Mouse (Mus musculus): Measurements from ENCODE around the gene Gucy2e. TPM values are rescaled to one million over a fixed set of nuclear protein-coding genes. Genes with fewer than 3 reads are reported as not detected.
A peak's percentile ranks its signal among the peaks of the same experiment; 100 is the strongest.

Gucy2e gene
- under 1 TPM in 5 of 26 experiments, not detected in 21; 0.04 to 0.22 (median 0.08) TPM for total RNA-seq (2018; cell fraction: chromatin; rRNA removed)
- total RNA-seq (2018; cell fraction: cytosol; rRNA removed), result not detected
- under 1 TPM in 6 of 26 experiments, not detected in 20; 0.04 to 0.17 (median 0.09) TPM for total RNA-seq (2018; cell fraction: nucleus; rRNA removed)
- not detected in 3 replicates for polyA plus RNA-seq (2018)

DNA sequence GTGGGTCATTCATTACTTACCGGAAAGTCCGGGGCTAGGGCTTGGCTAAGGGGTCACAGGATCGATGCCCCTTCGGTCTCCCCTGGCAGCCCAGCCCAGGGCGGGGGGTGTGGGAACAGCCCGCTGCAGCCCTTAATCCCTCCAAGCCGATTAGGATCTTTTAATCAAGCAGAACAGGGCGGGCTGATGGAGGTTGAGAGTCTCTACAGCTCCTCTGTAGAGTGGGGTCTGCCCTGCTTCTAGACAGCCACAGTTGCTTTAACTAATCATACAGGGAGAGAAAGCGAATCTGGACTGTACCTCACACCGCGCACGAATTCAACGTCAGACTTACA lies at the start of gene Gucy2e:
Gene Gucy2e, minus strand, starts transcription at position 111 of the 335 bp plus-strand sequence.
- WGBS (ENCODE audit: missing documents), result 49% methylated on average over 13 of the region's 13 CpGs
- Histone ChIP-seq H3K79me2 (ENCODE audit: inconsistent target) (no peaks in the 10 kb centered on the region), H3K27ac (no peak within 1 kb of the TSS), H3K36me3 (ENCODE audit: inconsistent target) (no peaks in the 10 kb centered on the region), H3K4me3 (ENCODE audit: inconsistent target) (no peak within 1 kb of the TSS; the same call in 1 of the 2 replicates)

DNA sequence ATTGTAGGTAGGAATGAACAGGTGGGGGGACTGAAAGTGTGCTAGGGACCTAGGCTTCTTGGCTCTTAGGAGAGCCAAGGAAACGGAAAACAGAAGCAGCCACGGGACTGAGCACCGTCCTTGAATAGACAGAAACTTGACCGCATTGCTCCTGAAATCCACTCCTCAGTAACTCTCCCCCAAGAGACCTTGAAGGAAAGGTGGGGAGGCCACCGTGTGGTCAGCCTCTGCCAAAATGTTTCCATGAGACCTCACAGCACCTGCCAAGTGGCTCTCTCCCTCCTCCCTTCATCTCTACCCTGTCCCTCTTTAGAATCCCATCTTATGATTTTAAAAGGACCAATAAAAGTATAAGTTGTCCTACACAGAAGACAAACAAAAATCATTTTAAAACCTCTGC lies 40.4 kb upstream of the Gucy2e start:
- Histone ChIP-seq H3K79me2 (ENCODE audit: inconsistent target) (no peaks in the 10 kb centered on the region), H3K36me3 (ENCODE audit: inconsistent target) (no peaks in the 10 kb centered on the region), H3K27ac (no peak overlapping the region), H3K4me3 (ENCODE audit: inconsistent target) (no peak overlapping the region)
- 89% methylated on average over 2 of the region's 5 CpGs for WGBS (ENCODE audit: missing documents)

DNA sequence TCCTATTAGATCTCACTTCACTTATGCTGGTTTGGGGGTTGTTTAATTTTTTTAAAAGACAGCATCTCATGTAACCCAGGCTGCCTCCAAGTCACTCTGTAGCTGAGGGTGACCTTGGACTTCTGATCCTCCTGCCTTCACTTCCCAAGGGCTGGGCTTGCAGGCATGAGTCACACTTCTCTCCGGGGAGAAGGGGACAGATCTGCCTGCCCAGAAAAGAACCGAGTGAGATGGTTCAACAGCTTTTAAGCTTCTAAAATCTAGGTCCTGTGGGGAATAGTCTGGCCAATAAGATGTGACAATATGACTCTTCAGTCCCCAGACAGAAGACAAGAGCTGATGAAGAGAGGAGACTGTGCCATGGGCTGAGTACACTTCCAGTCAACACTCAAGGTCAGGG lies 39.2 kb upstream of the Gucy2e start:
- Histone ChIP-seq H3K79me2 (ENCODE audit: inconsistent target) (no peaks in the 10 kb centered on the region), H3K36me3 (ENCODE audit: inconsistent target) (no peaks in the 10 kb centered on the region), H3K4me3 (ENCODE audit: inconsistent target) (no peak overlapping the region), H3K27ac (no peak overlapping the region)
- WGBS (ENCODE audit: missing documents), result 11% methylated on average over 2 of the region's 2 CpGs

DNA sequence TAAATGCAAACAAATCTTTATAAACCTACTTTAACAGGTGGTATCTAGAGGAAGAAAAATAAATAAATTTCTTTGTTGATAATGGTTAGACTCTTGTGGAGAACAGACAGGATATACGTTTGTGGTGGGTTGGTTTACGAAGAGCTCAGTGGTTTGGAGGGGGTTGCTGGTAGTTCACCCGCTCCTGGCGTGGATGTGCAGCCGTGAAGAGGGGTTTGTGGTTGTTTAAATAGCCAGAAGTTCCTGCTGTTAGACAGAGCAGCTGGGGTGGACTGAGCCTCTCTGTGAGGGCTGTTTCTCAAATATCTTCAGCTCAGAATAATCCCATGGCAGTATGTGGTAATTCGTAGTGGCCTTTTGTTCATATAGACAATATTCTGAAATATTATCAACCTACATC lies 38.8 kb upstream of the Gucy2e start:
- H3K4me3 ChIP-seq (ENCODE audit: inconsistent target), result no peak overlapping the region
- no peaks in the 10 kb centered on the region for H3K36me3 ChIP-seq (ENCODE audit: inconsistent target)
- H3K79me2 ChIP-seq (ENCODE audit: inconsistent target), result no peaks in the 10 kb centered on the region
- H3K27ac ChIP-seq, result no peak overlapping the region
- WGBS (ENCODE audit: missing documents), result 24% methylated on average over 6 of the region's 6 CpGs

DNA sequence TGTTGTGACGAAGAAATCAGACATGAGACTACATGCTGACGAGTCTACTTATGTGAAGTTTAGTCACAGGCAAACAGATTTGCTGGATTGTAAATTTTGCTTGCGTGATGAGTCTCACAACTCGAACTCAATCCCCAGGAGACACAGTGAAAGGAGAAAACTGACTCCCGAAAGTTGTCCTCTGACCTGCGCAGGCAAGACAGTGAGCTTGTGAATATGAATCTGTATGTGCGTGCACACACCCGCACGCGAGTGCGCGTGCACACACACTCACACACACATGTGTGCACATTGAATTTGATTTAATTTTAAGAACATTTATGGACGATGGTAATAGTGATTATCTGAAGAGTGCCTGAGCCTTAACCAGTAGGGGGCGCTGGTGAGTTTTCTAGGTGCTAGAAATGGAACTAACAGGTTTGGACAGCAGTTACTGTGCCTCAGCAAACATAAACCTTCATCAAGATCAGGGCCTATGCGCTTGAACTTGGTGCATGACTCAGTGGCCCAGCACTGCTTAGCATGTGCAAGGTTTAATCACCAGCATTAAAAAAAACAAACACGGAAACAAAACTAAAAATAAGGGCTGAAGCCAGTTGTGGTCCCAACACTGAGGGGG lies 35.4 kb upstream of the Gucy2e start:
- no peak overlapping the region for H3K4me3 ChIP-seq (ENCODE audit: inconsistent target)
- no peaks in the 10 kb centered on the region for H3K36me3 ChIP-seq (ENCODE audit: inconsistent target)
- 46% methylated on average over 16 of the region's 16 CpGs for WGBS (ENCODE audit: missing documents)
- no peak overlapping the region for H3K27ac ChIP-seq
- no peaks in the 10 kb centered on the region for H3K79me2 ChIP-seq (ENCODE audit: inconsistent target)

DNA sequence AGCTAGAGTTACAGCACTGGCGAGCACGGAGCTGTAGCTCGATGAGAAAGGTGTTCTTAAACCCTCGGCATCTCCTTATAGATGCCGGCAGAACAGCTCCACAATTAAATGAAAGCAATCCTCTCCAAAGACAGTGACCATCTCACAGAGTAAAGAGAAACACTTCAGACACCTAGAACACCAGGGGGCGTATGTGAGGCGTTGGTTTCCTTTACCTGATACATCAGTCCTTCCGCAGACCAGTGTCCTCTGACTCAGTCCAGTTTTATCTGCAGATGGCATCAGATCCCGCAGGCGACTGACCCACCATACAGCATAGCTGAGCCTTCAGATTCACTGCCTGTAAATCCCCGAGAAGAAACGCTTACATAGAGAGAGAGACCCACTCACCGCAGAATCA lies 32.7 kb upstream of the Gucy2e start:
- H3K4me3 ChIP-seq (ENCODE audit: inconsistent target), result no peak overlapping the region
- no peaks in the 10 kb centered on the region for H3K36me3 ChIP-seq (ENCODE audit: inconsistent target)
- WGBS (ENCODE audit: missing documents), result 21% methylated on average over 13 of the region's 13 CpGs
- no peak overlapping the region for H3K27ac ChIP-seq
- no peaks in the 10 kb centered on the region for H3K79me2 ChIP-seq (ENCODE audit: inconsistent target)

DNA sequence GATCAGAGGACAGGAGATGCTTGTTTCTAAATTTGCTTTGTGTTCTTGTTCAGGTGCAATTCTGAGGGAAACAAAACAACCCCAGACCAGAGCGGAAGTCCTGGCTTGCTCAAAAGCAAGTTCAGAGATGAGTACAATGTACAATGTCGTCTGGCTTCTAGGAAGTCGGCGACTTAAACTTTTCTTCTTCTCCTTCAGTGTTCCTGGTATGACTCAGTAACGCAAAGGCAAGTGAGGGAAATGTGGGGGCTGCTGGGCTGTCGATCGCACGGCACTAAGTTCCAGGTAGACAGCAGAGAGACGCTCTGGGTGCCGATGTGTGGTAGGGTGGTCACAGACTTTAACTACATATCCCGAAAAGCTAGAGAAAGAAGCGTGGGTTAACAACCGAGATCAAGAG lies 31.3 kb upstream of the Gucy2e start:
- WGBS (ENCODE audit: missing documents), result 83% methylated on average over 13 of the region's 13 CpGs
- Histone ChIP-seq H3K36me3 (ENCODE audit: inconsistent target) (no peaks in the 10 kb centered on the region), H3K27ac (no peak overlapping the region), H3K4me3 (ENCODE audit: inconsistent target) (no peak overlapping the region), H3K79me2 (ENCODE audit: inconsistent target) (no peaks in the 10 kb centered on the region)

DNA sequence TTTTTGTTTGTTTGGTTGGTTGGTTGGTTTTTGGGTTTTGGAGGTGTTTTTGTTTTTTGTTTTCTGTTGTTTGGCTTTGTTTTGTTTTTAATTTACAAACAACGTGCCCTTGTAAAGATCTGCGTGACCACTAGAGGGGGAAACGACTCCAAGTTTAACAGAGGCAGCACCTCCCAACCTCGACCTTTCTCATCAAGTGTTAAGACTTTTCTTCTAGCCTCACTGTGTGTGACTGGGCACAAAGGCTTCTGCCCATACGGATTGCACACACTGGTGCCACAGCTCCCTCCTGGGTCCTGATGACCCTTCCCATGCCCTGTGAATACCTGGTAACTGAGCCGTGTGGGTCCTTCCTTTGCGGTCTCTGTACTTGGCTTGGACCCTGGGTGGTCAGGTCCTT lies 30.5 kb upstream of the Gucy2e start:
- WGBS (ENCODE audit: missing documents), result 27% methylated on average over 7 of the region's 7 CpGs
- Histone ChIP-seq H3K79me2 (ENCODE audit: inconsistent target) (no peaks in the 10 kb centered on the region), H3K4me3 (ENCODE audit: inconsistent target) (no peak overlapping the region), H3K36me3 (ENCODE audit: inconsistent target) (no peaks in the 10 kb centered on the region), H3K27ac (no peak overlapping the region)

DNA sequence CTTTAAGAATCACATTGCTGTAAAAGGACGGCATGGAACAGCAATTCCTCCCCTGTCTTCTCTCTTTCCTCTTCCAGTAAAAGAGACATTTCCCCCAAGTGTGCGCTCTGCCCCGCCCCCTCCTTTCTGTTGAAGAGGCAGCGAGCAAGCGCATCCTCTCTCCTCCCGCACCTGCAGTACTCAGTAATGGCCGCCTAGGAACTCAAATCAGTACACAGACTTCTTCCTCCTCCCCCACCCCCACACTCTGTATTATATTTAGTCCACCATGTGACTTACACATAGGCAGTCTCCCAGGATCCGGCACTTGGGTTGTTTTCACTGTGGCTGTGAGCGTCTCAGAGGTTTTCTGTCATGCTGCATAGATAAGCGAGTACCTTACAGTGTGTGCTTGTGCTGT lies 29.4 kb upstream of the Gucy2e start:
- peak overlapping the region; percentile 27 for H3K27ac ChIP-seq
- WGBS (ENCODE audit: missing documents), result 13% methylated on average over 10 of the region's 10 CpGs

DNA sequence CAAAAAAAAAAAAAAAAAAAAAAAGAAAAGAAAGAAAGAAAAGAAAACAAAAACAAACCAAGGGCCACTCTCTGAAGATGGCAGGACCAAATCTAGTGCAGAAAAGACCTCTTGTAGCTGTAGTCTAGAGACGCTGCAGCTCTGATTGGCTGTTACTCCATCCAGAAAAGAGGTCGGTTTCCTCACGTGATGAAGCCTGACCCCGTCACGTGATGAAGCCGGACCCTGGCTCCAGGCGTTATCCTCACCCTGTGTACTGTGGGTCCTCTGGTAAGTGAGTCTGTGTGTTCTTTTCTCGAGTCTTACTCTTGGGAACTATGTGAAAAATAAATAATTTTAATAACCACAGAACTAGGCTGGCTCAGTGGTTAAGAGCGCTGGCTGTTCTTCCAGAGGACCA lies 28.6 kb upstream of the Gucy2e start:
- H3K4me3 ChIP-seq (ENCODE audit: inconsistent target), result no peak overlapping the region
- WGBS (ENCODE audit: missing documents), result 87% methylated on average over 9 of the region's 9 CpGs
- no peaks in the 10 kb centered on the region for H3K79me2 ChIP-seq (ENCODE audit: inconsistent target)
- H3K36me3 ChIP-seq (ENCODE audit: inconsistent target), result no peaks in the 10 kb centered on the region
- H3K27ac ChIP-seq, result no peak overlapping the region

More for the DNA sequence above, 29.4 kb upstream of the Gucy2e start:
- no peaks in the 10 kb centered on the region for H3K36me3 ChIP-seq (ENCODE audit: inconsistent target)
- H3K79me2 ChIP-seq (ENCODE audit: inconsistent target), result no peaks in the 10 kb centered on the region
- no peak overlapping the region for H3K4me3 ChIP-seq (ENCODE audit: inconsistent target)

DNA sequence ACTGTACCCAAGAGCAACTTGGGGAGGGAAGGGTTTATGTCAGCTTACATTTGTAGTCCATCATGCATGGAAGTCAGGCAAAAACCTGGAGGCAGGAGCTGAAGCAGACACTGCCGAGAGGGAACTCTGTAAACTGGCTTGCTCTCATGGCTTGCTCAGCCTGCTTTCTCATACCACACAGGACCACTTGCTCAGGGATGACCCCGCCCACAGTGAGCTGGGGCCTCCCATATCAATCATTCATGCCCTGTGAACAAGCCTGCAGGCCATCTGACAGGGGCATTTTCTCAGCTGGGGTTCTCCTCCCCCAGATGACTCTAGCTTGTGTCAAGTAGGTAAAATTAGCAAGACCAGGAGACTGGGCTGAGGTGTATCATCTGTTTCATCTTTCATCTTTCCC lies 27.4 kb upstream of the Gucy2e start:
- WGBS (ENCODE audit: missing documents), result 100% methylated on average over 2 of the region's 2 CpGs
- no peaks in the 10 kb centered on the region for H3K36me3 ChIP-seq (ENCODE audit: inconsistent target)
- no peak overlapping the region for H3K4me3 ChIP-seq (ENCODE audit: inconsistent target)
- H3K27ac ChIP-seq, result no peak overlapping the region
- no peaks in the 10 kb centered on the region for H3K79me2 ChIP-seq (ENCODE audit: inconsistent target)

DNA sequence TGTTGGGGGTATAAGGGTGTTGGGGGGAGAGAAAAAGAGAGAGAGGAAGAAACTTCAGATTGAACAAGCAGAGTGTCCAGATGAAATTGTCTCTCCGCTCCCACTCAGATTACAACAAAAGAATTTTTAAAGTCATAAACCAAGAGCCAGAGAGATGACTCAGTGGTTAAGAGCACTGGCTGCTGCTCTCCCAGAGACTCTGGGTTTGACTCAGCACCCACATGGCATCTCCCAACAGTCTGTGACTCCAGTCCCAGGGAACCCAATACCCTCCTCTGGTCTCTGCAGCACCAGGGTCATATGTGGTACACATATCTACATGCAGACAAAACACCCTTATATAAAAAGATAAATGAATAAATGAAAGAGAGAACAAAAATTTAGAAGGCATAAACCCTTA lies 23.3 kb upstream of the Gucy2e start:
- WGBS (ENCODE audit: missing documents), result 75% methylated on average over 1 of the region's 1 CpGs
- Histone ChIP-seq H3K4me3 (ENCODE audit: inconsistent target) (no peak overlapping the region), H3K27ac (no peak overlapping the region), H3K36me3 (ENCODE audit: inconsistent target) (no peaks in the 10 kb centered on the region), H3K79me2 (ENCODE audit: inconsistent target) (no peaks in the 10 kb centered on the region)

DNA sequence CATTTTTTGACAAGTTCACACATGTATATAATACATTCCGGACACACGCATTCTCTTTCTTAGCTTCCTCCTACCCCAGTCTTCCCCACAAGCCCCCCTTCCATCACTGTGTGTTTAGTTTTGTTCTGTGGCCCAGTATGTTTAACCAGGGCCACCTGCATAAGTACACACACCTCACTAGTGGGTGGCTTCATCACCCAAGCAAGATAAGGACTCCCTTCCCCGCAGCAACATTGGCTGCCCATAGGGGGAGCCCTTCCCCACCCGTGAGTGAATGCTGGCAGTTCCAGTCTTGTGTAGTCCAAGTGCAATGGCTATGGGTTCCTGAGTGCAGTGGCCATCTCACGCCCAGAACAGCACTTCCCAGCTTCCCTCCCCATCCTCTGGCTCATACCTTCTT lies 21.5 kb upstream of the Gucy2e start:
- 52% methylated on average over 5 of the region's 5 CpGs for WGBS (ENCODE audit: missing documents)
- Histone ChIP-seq H3K36me3 (ENCODE audit: inconsistent target) (no peaks in the 10 kb centered on the region), H3K27ac (no peak overlapping the region), H3K4me3 (ENCODE audit: inconsistent target) (no peak overlapping the region; the same call in 1 of the 2 replicates), H3K79me2 (ENCODE audit: inconsistent target) (no peaks in the 10 kb centered on the region)

DNA sequence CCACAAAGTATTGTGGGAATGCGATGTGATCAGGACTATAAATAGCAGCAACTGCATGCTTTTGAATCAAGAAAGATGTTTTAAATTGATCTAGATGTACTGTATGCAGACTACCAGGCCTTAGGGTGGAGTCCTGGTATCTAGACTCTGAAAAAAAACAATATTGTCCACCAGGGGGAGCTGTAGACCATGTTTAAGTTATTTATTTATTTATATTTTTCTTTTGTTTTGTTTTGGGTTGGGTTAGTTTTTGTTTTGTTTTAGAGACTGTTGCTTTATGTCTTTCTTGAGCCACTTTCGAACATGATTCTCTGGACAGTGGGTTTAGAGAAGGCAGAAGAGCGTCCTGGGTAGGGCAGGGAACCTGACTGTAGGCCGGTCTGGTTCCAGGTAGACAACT lies 21.0 kb upstream of the Gucy2e start:
- Histone ChIP-seq H3K36me3 (ENCODE audit: inconsistent target) (no peaks in the 10 kb centered on the region), H3K27ac (no peak overlapping the region), H3K4me3 (ENCODE audit: inconsistent target) (no peak overlapping the region; the same call in 1 of the 2 replicates), H3K79me2 (ENCODE audit: inconsistent target) (no peaks in the 10 kb centered on the region)
- 53% methylated on average over 4 of the region's 4 CpGs for WGBS (ENCODE audit: missing documents)

DNA sequence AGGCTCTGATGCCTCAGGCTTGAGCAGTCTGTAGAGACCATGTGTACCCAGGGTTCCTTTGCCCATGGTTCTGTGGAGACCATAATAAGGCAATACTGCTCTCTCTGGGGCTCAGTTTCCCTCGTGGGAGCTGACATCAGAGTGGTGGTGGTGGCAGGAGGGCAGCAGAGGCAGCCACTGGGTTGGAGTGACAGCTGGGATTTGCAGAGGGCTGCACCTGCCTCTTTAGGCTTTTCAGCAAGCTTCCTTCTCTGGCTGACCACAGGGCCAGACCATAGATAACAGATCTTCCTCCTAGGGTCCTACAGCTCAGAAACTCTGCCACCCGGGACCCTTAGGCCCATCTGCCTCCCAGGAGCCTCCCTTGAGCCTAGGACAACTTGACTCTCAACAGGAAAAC lies 20.2 kb upstream of the Gucy2e start:
- no peak overlapping the region for H3K27ac ChIP-seq
- H3K79me2 ChIP-seq (ENCODE audit: inconsistent target), result no peaks in the 10 kb centered on the region
- H3K36me3 ChIP-seq (ENCODE audit: inconsistent target), result no peaks in the 10 kb centered on the region
- WGBS (ENCODE audit: missing documents), result 66% methylated on average over 2 of the region's 2 CpGs
- no peak overlapping the region for H3K4me3 ChIP-seq (ENCODE audit: inconsistent target)

DNA sequence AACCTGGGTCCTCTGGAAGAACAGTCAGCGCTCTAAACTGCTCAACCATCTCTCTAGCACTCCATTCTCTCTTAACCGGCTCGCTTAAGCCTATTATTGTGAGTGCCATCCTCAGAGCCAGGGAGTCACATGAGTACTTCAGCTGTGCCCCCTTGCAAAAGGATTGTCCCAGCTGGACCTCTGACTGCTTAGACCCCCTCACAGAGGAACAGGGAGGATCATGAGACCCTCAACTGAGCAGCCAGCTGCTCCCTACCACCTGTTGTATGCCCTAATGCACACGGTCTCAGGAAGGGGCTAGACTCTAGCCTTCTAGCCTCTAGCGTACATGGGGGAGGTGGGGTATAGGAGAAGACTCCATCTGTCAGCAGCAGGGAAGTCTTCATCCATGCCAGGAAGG lies 18.0 kb upstream of the Gucy2e start:
- 90% methylated on average over 5 of the region's 5 CpGs for WGBS (ENCODE audit: missing documents)
- Histone ChIP-seq H3K4me3 (ENCODE audit: inconsistent target) (no peak overlapping the region), H3K27ac (no peak overlapping the region)

More for the DNA sequence above, 18.0 kb upstream of the Gucy2e start:
- no peaks in the 10 kb centered on the region for H3K79me2 ChIP-seq (ENCODE audit: inconsistent target)
- H3K36me3 ChIP-seq (ENCODE audit: inconsistent target), result no peaks in the 10 kb centered on the region

All from macrophage (primary cell).